Mouse (Mus musculus) induced T-regulatory cell, adult 2 months (primary cell): Measurements from ENCODE around the gene Serpina3c.
"Not testable (repeated sequence)": the region's sequence is repeated elsewhere in the genome, so short reads cannot be mapped to it uniquely, and the experiment has no call there.

Experiments used
- DNase-seq: peaks from one replicate; pipeline ENCODE4 v3.0.0-alpha.2; 2012; ENCODE audit warnings: low read depth

The Serpina3c gene

DNA sequence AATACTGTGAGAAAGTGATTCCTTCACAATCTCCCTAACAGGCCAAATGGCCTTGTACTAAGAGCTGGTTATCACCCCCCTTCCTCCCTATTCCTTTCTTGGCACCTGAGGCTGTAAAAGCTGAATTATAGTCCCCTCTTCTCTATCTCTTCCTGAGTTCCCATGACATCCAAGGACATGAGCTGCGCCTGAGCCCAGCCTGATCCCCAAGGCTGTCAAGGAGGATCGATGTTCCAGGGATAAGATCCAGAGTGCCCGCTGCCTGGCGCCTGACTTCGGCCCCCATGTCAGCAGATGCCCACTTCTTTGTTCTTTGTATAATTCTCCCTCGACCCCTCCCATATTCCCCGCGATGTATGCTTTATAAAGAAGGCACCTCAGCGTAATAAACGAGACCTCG lies 41.3 kb downstream of the Serpina3c start, which contains the start of gene Serpina3a:
TSS of gene Serpina3a (plus strand) at position 392 of the 400 bp plus-strand sequence.
- not testable (repeated sequence) for DNase-seq

DNA sequence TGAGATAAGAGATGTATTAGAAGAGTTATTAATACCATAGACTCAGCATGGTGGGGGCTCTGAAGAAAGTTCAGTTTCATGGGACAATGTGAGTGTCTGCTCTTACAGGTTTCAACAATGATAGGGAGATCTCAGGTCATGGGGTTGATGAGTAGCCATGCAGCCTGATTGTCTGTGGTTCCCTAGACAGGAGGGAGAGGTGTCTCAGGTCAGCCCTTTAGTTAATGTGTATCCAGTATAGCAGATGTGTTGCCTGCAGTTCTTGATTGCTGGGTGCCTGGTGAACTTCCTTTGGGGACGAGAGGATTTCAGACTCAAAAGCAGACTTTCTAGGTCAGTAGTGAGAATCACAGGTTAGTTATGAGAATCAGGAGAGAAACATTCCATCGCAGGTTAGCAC lies 45.2 kb downstream of the Serpina3c start:
- no peak for DNase-seq

DNA sequence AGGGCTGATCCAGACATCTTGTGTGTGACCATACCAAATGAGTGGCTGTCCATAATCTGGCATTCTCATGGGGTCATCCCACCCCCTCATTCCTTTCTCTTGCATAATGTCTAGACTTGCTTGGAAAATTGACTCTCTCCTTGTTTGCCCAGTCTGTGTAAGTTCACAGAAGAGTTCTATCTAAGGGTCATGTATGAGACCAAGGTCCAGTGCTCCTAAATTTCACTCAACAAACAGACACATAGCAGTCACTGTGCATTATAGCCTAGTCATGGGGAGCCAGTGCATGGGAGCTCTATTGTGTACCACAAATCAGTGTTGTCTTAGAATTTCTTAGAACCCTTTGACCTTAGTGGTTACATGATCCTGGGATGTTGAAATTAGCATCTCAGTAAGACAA lies 46.8 kb downstream of the Serpina3c start:
- no peak for DNase-seq

DNA sequence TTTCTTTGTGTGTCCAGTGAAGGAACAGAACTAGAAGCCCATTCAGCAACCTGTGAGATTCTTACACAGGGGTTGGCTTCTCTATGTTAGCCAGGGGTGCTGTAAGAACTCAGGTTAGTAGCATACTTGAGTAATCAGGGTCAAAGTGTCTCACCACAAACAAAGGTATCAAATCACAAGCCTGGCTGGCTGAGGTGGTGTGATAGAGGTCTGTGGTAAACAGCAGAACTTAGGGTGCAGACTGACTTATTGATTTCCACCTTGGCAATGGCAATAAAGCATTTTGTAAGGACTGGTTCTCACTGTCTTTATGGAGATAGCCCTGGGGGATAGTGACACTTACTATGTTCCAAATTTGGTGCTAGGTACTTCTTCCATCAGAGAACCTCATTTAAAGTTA lies 47.8 kb downstream of the Serpina3c start:
- no peak for DNase-seq

DNA sequence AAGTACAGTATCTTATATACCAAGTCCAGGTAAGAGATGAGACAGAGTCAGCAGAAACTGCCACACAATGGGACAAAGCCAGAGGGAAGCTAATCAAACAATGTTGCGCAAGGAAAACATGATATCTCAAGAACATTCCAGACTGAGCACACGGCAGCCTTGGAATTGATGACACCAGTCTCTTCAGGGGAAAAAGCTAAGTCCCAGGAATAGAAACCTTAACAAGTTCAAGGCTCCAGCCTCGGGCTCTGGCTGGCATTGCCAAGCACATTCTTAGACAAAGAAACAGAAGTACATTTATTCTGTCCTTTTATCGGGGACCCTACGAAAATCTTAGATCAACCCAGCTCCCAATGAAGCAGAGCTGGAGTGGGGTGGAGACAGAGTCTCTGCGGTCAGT lies 52.9 kb downstream of the Serpina3c start, which contains the start of gene Serpina5:
TSS of gene Serpina5 (plus strand) at position 346 of the 400 bp plus-strand sequence.
- no peak for DNase-seq
